Mouse (Mus musculus): Measurements from ENCODE around the gene Sept7. TPM values are rescaled to one million over a fixed set of nuclear protein-coding genes. Genes with fewer than 3 reads are reported as not detected.

The Sept7 gene
- total and polyA plus RNA-seq, 3 experiments, result 12.9 to 352 (median 230) TPM

- peaks cover 22% of the 10 kb centered on the region for H3K4me1 ChIP-seq (ENCODE audit: insufficient read depth, low read depth, low read length)
- DNase-seq (ENCODE audit: low spot score) (no peak), ATAC-seq (ENCODE audit: extremely low read depth, insufficient number of reproducible peaks, low FRiP score, poor library complexity, severe bottlenecking) (no peak)
- peak overlapping the region; percentile 89 for H3K4me3 ChIP-seq (ENCODE audit: low read depth, low read length)
- peaks cover 2% of the 10 kb centered on the region for H3K36me3 ChIP-seq (replicated peaks)
- TF ChIP-seq GATA2 (IDR thresholded peaks at IDR 0.05; ENCODE audit: borderline replicate concordance, low read depth, low read length) (no peak), TAL1 (conservative IDR thresholded peaks at IDR 0.05; ENCODE audit: low read depth, low read length) (no peak), POLR2AphosphoS5 (IDR thresholded peaks at IDR 0.05; ENCODE audit: insufficient replicate concordance, low read depth, low read length) (no peak), CTCF (IDR thresholded peaks at IDR 0.05; ENCODE audit: low read depth, low read length) (no peak), GATA1 (IDR thresholded peaks at IDR 0.05; ENCODE audit: borderline replicate concordance, low read length) (no peak)
- H3K27me3 ChIP-seq (ENCODE audit: insufficient read depth, low read length), result no peaks in the 10 kb centered on the region
- no peaks in the 10 kb centered on the region for H3K9me3 ChIP-seq (replicated peaks)
These were observed 679 bp downstream of the Sept7 start for GRCm38 (mm10) chr9:25252759-25253477.

- peak overlapping the region; percentile 89 for H3K4me3 ChIP-seq (ENCODE audit: low read depth, low read length)
- H3K36me3 ChIP-seq (replicated peaks), result peaks cover 2% of the 10 kb centered on the region
- DNase-seq (ENCODE audit: low spot score) (no peak), ATAC-seq (ENCODE audit: extremely low read depth, insufficient number of reproducible peaks, low FRiP score, poor library complexity, severe bottlenecking) (no peak)
- H3K4me1 ChIP-seq (ENCODE audit: insufficient read depth, low read depth, low read length), result peaks cover 22% of the 10 kb centered on the region
- H3K9me3 ChIP-seq (replicated peaks), result no peaks in the 10 kb centered on the region
- no peak for TF ChIP-seq TAL1 (conservative IDR thresholded peaks at IDR 0.05; ENCODE audit: low read depth, low read length)
- TF ChIP-seq CTCF (IDR thresholded peaks at IDR 0.05; ENCODE audit: low read depth, low read length), result no peak
- no peak for TF ChIP-seq POLR2AphosphoS5 (IDR thresholded peaks at IDR 0.05; ENCODE audit: insufficient replicate concordance, low read depth, low read length)
- TF ChIP-seq GATA2 (IDR thresholded peaks at IDR 0.05; ENCODE audit: borderline replicate concordance, low read depth, low read length), result no peak
- no peak for TF ChIP-seq GATA1 (IDR thresholded peaks at IDR 0.05; ENCODE audit: borderline replicate concordance, low read length)
- H3K27me3 ChIP-seq (ENCODE audit: insufficient read depth, low read length), result no peaks in the 10 kb centered on the region
These were observed 1.2 kb downstream of the Sept7 start for GRCm38 (mm10) chr9:25253478-25253824.

GRCm38 (mm10) chr9:25260411-25260810 is 8.2 kb downstream of the Sept7 start:
- H3K9me3 ChIP-seq (replicated peaks), result no peaks in the 10 kb centered on the region
- peaks cover 6% of the 10 kb centered on the region for H3K36me3 ChIP-seq (replicated peaks)
- no peak overlapping the region for H3K4me3 ChIP-seq (ENCODE audit: low read depth, low read length)
- no peaks in the 10 kb centered on the region for H3K27me3 ChIP-seq (ENCODE audit: insufficient read depth, low read length)
- ATAC-seq (ENCODE audit: extremely low read depth, insufficient number of reproducible peaks, low FRiP score, poor library complexity, severe bottlenecking) (no peak), DNase-seq (ENCODE audit: low spot score) (no peak)
- peaks cover 10% of the 10 kb centered on the region for H3K4me1 ChIP-seq (ENCODE audit: insufficient read depth, low read depth, low read length)
- TF ChIP-seq GATA2 (IDR thresholded peaks at IDR 0.05; ENCODE audit: borderline replicate concordance, low read depth, low read length), result no peak
- TF ChIP-seq GATA1 (IDR thresholded peaks at IDR 0.05; ENCODE audit: borderline replicate concordance, low read length), result no peak
- TF ChIP-seq POLR2AphosphoS5 (IDR thresholded peaks at IDR 0.05; ENCODE audit: insufficient replicate concordance, low read depth, low read length), result no peak

- H3K4me3 ChIP-seq (ENCODE audit: low read depth, low read length), result no peak overlapping the region
- peaks cover 10% of the 10 kb centered on the region for H3K36me3 ChIP-seq (replicated peaks)
- no peaks in the 10 kb centered on the region for H3K27me3 ChIP-seq (ENCODE audit: insufficient read depth, low read length)
- no peak for ATAC-seq (ENCODE audit: extremely low read depth, insufficient number of reproducible peaks, low FRiP score, poor library complexity, severe bottlenecking)
- no peaks in the 10 kb centered on the region for H3K9me3 ChIP-seq (replicated peaks)
- peaks cover 7% of the 10 kb centered on the region for H3K4me1 ChIP-seq (ENCODE audit: insufficient read depth, low read depth, low read length)
- no peak for DNase-seq (ENCODE audit: low spot score)
- TF ChIP-seq TAL1 (conservative IDR thresholded peaks at IDR 0.05; ENCODE audit: low read depth, low read length) (no peak), CTCF (IDR thresholded peaks at IDR 0.05; ENCODE audit: low read depth, low read length) (no peak), GATA1 (IDR thresholded peaks at IDR 0.05; ENCODE audit: borderline replicate concordance, low read length) (no peak), GATA2 (IDR thresholded peaks at IDR 0.05; ENCODE audit: borderline replicate concordance, low read depth, low read length) (no peak), POLR2AphosphoS5 (IDR thresholded peaks at IDR 0.05; ENCODE audit: insufficient replicate concordance, low read depth, low read length) (no peak)
These were observed 8.7 kb downstream of the Sept7 start for GRCm38 (mm10) chr9:25260979-25261378.

- no peak for DNase-seq (ENCODE audit: low spot score)
- Histone ChIP-seq H3K27me3 (ENCODE audit: insufficient read depth, low read length) (no peaks in the 10 kb centered on the region), H3K9me3 (replicated peaks) (no peaks in the 10 kb centered on the region), H3K4me1 (ENCODE audit: insufficient read depth, low read depth, low read length) (peaks cover 8% of the 10 kb centered on the region), H3K36me3 (replicated peaks) (peaks cover 15% of the 10 kb centered on the region), H3K4me3 (ENCODE audit: low read depth, low read length) (no peak overlapping the region)
- no peak for ATAC-seq (ENCODE audit: extremely low read depth, insufficient number of reproducible peaks, low FRiP score, poor library complexity, severe bottlenecking)
- TF ChIP-seq GATA1 (IDR thresholded peaks at IDR 0.05; ENCODE audit: borderline replicate concordance, low read length) (no peak), GATA2 (IDR thresholded peaks at IDR 0.05; ENCODE audit: borderline replicate concordance, low read depth, low read length) (no peak), TAL1 (conservative IDR thresholded peaks at IDR 0.05; ENCODE audit: low read depth, low read length) (no peak), CTCF (IDR thresholded peaks at IDR 0.05; ENCODE audit: low read depth, low read length) (no peak), POLR2AphosphoS5 (IDR thresholded peaks at IDR 0.05; ENCODE audit: insufficient replicate concordance, low read depth, low read length) (no peak)
These were observed 9.8 kb downstream of the Sept7 start for GRCm38 (mm10) chr9:25262087-25262486.

- TF ChIP-seq POLR2AphosphoS5 (IDR thresholded peaks at IDR 0.05; ENCODE audit: insufficient replicate concordance, low read depth, low read length) (no peak), GATA2 (IDR thresholded peaks at IDR 0.05; ENCODE audit: borderline replicate concordance, low read depth, low read length) (no peak), TAL1 (conservative IDR thresholded peaks at IDR 0.05; ENCODE audit: low read depth, low read length) (no peak), GATA1 (IDR thresholded peaks at IDR 0.05; ENCODE audit: borderline replicate concordance, low read length) (no peak), CTCF (IDR thresholded peaks at IDR 0.05; ENCODE audit: low read depth, low read length) (no peak)
- Histone ChIP-seq H3K36me3 (replicated peaks) (peaks cover 36% of the 10 kb centered on the region), H3K9me3 (replicated peaks) (no peaks in the 10 kb centered on the region), H3K4me3 (ENCODE audit: low read depth, low read length) (no peak overlapping the region), H3K4me1 (ENCODE audit: insufficient read depth, low read depth, low read length) (peaks cover 13% of the 10 kb centered on the region), H3K27me3 (ENCODE audit: insufficient read depth, low read length) (no peaks in the 10 kb centered on the region)
- DNase-seq (ENCODE audit: low spot score), result no peak
- ATAC-seq (ENCODE audit: extremely low read depth, insufficient number of reproducible peaks, low FRiP score, poor library complexity, severe bottlenecking), result no peak
These were observed 13.6 kb downstream of the Sept7 start for GRCm38 (mm10) chr9:25265795-25266194.

Data from G1E (cell line).